Mouse (Mus musculus) T-helper 1 cell (primary cell): Measurements from ENCODE around the gene Dbt.
"Not testable (repeated sequence)": the region's sequence is repeated elsewhere in the genome, so short reads cannot be mapped to it uniquely, and the experiment has no call there.

ENCODE experiments used
- in situ Hi-C: fragments of 300-600 bp; cut with MboI, MseI; formaldehyde crosslinking; loops from one replicate; pipeline ENCODE4 v1.15.1; 2025; ENCODE audit warnings: high pct_unique_total_duplicates

The Dbt gene

GRCm38 (mm10) chr3:116542070-116542469, 29.2 kb downstream of the Dbt start:
- in situ Hi-C loops = no loop called here

GRCm38 (mm10) chr3:116542532-116542931, 29.7 kb downstream of the Dbt start:
- in situ Hi-C loops = no loop called here

- in situ Hi-C loops = loop anchor here (5.0 kb wide), 1 partner anchor 80 kb away; no protein-coding TSS in a partner anchor
These were observed 34.6 kb downstream of the Dbt start for GRCm38 (mm10) chr3:116547430-116547829.

- in situ Hi-C loops = no loop called here
These were observed 38.5 kb downstream of the Dbt start for GRCm38 (mm10) chr3:116551362-116551761.

GRCm38 (mm10) chr3:116561315-116561714, 48.4 kb downstream of the Dbt start:
- in situ Hi-C loops = not testable (repeated sequence)

GRCm38 (mm10) chr3:116562408-116563094, 49.7 kb downstream of the Dbt start, which contains the start of gene Lrrc39:
Lrrc39 (plus strand) TSS chr3:116562973.
- in situ Hi-C loops = no loop called here

- in situ Hi-C loops = no loop called here
These were observed 50.2 kb downstream of the Dbt start for GRCm38 (mm10) chr3:116563095-116563492.

- in situ Hi-C loops = no loop called here
These were observed 57.8 kb downstream of the Dbt start for GRCm38 (mm10) chr3:116570628-116571027.

GRCm38 (mm10) chr3:116577286-116577685, 64.4 kb downstream of the Dbt start:
- in situ Hi-C loops = loop anchor here (5.0 kb wide), 1 partner anchor 55 kb away; no protein-coding TSS in a partner anchor

- in situ Hi-C loops = no loop called here
These were observed 69.3 kb downstream of the Dbt start for GRCm38 (mm10) chr3:116582201-116582600.

GRCm38 (mm10) chr3:116594076-116594727, 81.3 kb downstream of the Dbt start:
- in situ Hi-C loops = no loop called here

- in situ Hi-C loops = no loop called here
These were observed 82.1 kb downstream of the Dbt start, which contains the start of gene Sass6 for GRCm38 (mm10) chr3:116594728-116595602. Sass6 (plus strand) TSS chr3:116594982.

GRCm38 (mm10) chr3:116595603-116595991, 82.7 kb downstream of the Dbt start:
- in situ Hi-C loops = no loop called here
